Mouse (Mus musculus): ENCODE measurements around the gene Hnrnpul1.

The Hnrnpul1 gene

DNA sequence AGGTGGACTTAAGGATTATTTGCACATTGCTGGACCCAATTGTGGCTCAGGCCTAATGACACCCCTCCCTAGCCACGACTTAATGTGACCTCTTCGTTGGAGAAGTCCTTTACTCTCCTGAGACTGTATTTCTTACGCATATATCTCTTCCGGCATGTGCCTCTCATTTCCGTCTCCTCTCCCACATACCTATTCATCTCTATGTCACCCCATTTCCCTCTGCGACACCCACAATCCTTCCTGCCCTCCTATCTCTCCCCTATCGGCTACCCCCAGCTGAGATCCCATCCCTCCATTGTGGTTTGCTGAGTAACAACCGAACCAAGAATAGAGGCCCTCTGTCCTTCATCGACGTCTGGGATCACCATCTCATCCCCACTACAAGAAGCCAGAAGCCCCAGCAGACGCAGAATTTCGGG lies 64.9 kb downstream of the Hnrnpul1 start:
- no peak for DNase-seq (ENCODE audit: low read depth, low spot score)

DNA sequence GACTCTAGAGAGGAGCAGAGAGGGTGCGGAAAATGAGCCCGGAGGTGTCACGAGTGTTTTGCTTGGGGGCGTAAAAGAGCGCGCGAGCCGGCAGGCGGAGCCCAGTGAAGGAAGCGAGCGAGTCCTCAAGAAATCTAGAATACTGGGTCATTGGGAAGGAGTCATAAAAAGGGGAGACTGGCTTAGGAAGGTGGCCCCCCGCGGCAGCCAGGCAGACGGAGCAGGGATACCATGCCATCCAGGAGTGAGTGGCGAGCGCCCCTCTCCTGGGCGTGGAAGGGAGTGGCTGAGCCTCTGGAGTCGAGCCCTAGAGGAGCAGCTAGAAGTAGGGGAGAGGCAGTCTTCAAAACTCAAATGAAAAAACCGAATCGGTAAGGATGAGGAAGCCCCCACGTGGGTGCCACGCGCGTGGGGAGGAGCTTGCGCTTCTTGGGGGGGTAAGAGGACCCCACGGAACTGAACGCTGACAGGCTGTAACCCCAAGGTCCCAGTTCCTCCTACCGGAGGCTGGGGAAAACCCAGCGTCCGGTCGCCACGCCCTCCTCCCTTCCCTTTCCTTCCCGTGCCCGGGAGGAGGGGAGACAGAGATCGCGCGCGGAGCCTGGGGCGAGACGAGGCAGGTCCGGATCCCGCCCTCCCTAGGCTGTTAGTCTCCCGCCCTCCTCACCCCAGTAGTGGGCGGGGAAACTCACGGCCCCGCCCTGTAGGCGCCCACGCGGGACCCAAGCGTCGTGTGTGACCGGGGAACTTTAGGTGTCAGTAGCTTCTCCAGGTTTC lies 65.6 kb downstream of the Hnrnpul1 start:
- DNase-seq (ENCODE audit: low read depth, low spot score) = peak; percentile 70

DNA sequence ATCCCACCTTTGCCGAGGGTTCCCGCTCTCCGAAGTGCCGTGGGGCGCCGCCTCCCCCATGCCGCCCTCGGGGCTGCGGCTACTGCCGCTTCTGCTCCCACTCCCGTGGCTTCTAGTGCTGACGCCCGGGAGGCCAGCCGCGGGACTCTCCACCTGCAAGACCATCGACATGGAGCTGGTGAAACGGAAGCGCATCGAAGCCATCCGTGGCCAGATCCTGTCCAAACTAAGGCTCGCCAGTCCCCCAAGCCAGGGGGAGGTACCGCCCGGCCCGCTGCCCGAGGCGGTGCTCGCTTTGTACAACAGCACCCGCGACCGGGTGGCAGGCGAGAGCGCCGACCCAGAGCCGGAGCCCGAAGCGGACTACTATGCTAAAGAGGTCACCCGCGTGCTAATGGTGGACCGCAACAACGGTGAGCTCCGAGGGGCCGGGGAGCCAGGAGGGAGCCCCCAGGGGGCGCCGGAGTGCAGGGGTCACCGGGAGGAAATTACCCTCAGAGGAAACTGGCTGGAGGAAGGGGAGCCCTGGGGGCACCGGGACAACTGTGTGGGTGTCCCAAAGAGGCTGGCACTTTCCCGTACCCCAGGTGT lies 66.7 kb downstream of the Hnrnpul1 start:
- peak; percentile 30 for DNase-seq (ENCODE audit: low read depth, low spot score)

DNA sequence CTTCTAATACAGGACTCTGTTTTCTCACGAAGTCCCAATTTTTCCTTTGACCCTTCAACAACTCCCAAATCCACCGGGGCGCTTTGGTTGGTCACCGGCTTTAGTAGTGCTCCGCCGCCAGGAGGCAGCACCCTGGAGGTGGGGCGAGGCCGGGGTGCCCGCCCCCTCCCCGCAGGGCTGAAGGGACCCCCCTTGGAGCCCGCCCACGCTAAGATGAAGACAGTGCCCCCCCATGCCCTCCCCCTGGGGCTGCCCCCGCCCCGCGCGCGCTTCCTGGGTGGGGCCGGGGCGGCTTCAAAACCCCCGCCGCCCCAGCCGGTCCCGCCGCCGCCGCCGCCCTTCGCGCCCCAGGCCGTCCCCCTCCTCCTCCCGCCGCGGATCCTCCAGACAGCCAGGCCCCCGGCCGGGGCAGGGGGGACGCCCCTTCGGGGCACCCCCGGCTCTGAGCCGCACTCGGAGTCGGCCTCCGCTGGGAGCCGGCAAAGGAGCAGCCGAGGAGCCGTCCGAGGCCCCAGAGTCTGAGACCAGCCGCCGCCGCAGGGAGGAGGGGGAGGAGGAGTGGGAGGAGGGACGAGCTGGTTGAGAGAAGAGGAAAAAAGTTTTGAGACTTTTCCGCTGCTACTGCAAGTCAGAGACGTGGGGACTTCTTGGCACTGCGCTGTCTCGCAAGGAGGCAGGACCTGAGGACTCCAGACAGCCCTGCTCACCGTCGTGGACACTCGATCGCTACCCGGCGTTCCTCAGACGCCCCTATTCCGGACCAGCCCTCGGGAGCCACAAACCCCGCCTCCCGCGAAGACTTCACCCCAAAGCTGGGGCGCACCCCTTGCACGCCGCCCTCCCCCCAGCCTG lies 67.7 kb downstream of the Hnrnpul1 start, which contains the start of gene Tgfb1:
Tgfb1 (plus strand) TSS at position 323 of the 852 bp plus-strand sequence.
- peak; percentile 57 for DNase-seq (ENCODE audit: low read depth, low spot score)

DNA sequence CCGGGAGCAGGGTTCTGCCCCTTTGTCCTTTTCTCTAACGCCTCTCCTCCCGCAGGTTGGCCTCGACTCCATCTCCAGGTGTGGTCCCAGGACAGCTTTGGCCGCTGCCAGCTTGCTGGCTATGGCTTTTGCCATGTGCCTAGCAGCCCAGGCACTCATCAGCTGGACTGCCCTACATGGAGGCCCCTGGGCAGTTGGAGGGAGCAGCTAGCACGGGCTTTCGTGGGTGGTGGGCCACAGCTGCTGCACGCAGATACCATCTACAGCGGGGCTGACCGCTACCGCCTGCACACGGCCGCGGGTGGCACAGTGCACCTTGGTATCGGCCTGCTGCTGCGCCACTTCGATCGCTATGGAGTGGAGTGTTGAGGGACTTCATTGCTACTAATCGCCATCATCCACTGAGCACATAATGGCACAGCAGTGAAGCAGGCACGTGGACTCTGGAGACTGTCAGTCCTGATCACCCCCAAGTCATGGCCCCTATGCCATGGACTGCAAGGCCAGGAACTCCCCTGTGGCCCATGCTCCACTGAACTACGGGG lies 68.6 kb downstream of the Hnrnpul1 start:
- DNase-seq (ENCODE audit: low read depth, low spot score) = no peak

DNA sequence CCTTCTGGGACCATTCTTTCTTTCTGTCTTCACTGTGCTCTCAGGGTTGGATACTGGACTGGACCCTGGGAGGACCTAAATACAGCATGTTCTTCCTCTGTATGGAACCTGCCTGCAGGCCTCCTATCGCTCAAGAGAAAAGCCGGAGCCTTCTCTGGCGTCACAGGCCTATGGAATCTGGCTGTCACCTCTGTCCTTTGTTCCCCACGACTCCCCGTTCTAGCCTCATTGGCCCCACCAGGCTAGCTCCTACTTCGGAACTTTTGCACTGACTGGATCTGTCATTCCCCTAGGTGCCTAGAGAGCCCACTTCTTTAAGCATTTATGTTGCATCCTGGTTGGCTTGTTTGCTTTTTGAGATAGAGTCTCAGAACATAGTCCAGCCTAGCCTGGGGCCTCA lies 69.9 kb downstream of the Hnrnpul1 start:
- DNase-seq (ENCODE audit: low read depth, low spot score) = no peak

DNA sequence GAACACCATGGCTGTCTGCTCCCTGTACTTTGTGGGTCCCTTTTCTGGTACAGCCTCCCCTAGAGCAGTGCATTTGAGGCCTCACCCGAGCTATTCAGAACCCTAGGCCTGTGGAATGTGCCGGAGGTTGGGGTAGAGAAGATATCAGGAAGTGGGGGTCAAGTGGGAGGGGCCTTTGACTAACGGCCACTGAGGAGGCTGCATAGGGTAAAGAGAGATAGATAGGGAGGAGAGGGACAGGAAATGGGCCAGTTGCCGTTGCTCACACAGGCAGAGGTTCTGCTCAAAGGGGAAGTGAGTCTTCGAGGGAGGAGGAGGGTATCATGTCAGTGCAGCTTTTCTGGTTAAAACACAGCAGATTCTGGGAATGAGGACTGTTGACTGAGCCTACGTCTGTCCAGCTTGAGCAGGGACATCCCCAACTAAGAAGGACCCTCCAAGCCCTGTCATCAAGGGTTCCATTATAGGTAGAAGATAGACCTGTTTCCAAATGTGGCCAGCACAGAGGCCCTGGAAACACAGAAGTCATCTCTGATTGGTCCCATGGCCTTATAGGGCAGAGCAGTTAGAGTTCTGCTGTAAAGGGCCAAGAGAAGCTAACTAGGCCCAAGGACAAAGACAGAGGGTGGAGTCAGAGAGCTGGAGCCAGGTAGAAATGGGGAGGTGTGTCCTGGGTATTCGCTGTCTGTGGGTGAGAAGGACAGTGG lies 70.9 kb downstream of the Hnrnpul1 start:
- no peak for DNase-seq (ENCODE audit: low read depth, low spot score)

DNA sequence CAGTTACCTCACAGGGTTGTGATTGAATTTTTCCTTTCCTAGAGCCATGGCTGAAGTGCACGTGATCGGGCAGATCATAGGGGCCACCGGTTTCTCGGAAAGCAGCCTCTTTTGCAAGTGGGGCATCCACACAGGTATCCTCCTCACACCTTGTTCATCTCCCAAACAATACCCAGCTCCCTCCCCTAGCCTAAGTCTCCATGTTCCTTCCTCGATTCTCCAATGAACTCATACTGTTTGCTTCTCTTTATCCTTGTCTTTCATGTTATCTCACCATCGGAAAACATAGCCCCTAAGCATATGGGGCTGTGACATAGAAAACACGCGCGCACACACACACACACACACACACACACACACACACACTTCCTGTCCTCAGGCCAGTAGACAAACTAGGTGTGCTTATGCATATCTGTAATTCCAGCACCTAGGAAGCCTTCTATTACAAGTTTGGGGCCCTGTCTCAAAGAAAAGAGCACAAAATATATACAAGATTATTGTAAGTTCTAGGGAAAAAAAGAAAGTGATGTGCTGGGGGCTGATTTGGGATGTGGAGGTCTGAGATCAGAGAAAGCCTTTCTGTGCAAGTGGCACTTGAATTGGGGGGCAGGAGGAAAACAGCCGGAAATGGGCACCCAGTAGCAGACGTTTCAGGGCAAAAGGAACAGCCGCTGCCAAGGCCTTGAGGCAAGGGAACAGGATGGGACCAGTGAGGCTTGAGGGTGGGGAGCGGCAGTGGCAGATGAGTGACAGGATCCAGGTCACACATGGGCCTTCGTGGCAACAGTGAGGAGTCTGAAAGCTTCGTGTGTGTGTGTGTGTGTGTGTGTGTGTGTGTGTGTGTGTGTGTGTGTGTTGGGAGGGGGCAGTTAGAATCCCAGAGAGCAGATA lies 73.0 kb downstream of the Hnrnpul1 start:
- DNase-seq (ENCODE audit: low read depth, low spot score) = no peak

DNA sequence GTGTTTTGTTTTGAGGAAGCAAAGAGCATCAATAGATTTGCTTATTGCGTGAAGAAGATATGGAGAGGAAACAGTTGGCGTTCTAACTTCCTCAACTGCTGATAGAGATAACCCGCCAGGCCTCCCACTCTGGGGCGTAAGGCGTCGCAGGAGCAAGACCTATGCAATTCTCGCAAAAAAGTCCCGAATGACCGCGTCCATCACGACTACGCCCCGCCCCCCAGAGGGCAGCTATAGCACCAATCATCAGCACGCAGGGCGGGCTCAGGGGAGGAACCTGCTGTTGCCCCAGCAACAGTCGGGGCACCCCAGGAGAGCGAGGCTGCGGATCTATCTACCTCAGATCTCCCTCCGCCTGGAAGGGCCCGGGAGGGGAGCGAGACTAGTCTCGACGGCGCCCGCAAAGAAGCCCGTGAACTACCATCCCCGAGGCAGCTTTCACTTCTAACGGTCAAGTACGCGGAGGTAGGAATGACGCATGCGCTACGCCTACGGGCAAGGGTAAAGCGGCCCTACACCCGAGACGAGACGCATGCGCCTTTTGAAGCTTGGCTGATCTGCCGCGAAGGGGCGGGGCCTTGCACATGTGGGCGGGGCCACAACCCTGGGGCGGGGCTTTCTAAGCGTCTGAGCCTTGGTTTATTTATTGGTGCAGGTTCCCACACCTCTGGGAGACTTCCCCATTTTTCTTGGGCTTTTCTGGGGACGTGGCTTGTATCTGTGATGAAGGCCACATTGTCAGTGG lies 73.9 kb downstream of the Hnrnpul1 start, which contains the start of gene B9d2:
B9d2 (plus strand) TSS at position 267 of the 745 bp plus-strand sequence.
- peak; percentile 96 for DNase-seq (ENCODE audit: low read depth, low spot score)

DNA sequence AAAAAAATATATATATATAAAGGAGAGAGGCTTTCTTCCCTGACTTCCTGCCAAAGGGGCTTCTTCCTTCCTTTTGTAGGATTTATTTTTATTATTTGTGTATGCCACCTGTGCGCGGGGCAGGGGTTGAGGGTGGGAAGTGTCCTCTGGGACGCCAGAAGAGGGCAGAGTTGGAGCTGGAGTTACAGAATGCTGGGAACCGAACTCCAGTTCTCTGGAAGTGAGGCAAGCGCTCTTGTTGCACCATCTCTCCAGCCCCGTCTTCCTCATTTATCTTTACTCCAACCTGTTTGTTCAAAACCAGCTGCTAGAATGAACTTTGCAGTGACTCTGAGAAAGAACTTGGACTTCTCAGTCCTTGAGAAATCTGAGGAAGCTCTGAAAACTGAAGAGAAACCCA lies 74.6 kb downstream of the Hnrnpul1 start:
- peak; percentile 58 for DNase-seq (ENCODE audit: low read depth, low spot score)

DNA sequence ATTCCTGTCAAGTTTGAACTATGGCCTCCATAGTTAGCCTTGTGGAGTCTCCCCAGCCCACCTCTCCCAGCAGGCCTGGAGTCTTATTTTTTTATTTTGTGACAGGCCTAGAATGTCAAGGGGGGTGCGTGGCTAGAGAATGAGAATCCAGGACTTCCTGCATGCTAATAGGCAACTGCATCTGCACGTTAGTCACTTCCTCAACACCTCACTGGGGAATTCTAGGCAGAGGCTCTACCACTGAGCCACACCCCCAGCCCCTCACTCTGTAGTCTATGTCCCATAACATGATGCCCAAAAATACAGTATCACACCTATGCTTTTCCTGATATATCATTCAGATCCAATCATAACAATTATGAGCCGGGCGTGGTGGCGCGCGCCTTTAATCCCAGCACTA lies 77.5 kb downstream of the Hnrnpul1 start:
- DNase-seq (ENCODE audit: low read depth, low spot score) = no peak

DNA sequence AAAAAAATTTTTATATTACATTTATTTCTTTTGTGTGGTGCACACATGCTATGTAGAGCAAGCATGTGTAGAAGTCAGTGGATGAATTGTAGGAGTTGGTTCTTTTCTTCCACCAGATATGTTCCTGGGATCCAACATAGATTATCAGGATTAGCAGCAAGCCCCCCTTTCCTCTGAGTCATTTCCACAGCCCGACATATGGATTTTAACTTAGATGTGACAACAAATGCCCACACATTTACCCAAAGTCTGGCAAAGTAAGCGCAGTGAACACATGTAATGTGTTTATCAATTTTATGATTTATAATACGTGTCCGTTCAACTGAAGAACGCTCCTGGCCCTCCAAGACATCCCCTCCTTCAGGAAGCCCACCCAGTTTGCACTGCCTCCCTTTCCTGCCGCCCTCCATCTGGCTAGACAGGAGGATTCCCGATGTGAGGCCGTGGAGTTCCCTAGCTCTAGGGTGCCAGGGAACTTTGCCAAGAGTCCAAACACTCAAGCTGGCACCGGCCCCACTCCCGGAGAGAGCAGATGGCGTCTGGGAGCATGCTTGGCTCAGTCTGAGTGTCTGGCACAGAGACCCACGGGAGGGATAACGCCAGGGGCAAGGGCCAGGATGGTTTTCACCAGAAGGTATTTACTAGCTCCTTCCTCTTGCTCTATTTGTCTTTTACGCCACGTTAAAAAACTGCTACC lies 78.3 kb downstream of the Hnrnpul1 start:
- DNase-seq (ENCODE audit: low read depth, low spot score) = peak; percentile 25

DNA sequence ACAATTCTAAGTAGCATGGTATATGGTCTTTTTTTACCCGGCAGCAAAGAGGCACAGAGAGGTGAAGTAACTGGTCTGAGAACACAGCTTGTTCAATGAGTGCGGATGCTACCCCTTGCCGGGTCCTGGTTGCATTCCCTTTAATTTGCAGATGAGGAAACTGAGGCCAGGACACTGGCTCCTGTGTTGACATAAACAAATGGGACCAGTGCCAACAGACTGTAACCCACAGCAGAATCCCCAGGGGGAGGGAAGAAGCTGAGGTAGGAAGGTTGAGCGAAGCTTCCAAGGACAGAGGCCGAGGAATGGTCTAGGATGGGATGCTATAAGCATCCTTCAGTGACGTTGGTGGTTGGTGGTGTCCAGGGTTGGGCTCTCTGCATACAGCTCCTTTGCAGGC lies 79.2 kb downstream of the Hnrnpul1 start:
- no peak for DNase-seq (ENCODE audit: low read depth, low spot score)

DNA sequence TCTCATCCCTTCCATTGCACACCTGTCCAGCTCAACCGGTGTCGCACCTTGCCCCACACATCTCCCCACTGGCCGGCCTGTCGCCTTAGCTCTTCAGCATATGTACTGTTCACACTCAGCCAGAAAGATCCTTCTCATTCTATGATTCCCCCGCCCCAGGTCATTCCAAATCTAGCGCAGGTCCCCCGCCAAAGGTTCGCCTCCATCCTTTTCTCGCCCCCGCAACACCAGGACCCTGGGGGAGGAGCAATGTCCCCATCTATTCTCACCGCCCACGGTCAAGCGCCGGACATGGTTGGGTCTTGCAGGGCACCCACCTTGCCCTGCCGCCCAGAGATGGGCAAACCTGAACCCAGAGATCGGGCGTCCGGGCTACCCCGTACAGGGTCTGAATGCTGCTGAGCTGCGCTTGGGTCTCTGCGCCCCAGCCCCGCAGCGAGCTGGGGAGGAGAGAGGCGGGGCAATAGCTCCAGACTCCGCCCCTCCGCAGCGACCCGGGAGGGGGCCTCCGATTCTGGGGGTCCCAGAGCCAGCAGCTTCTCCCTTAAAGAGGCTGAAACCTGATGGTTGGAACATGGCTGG lies 79.7 kb downstream of the Hnrnpul1 start, which contains the start of gene Tmem91:
Tmem91 (minus strand) TSS at position 448 of the 582 bp plus-strand sequence.
- no peak for DNase-seq (ENCODE audit: low read depth, low spot score)

DNA sequence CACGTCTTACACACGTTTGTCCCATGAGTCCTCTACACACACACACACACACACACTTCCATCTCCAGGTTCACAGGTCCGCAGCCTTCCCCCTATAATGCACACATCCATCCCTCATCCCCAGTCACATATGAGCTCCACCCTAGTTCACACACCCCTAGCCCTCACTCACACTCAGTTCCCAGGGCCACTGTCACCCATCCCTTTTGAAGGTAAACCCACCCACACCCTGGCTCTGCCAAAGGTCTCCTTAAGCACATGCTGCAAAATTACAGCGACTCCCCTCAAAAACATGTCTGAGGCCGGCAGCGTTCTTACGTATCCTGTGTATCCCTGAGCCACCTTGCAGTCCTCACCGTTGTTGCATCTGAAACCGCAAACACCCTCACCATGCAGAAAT lies 80.3 kb downstream of the Hnrnpul1 start:
- DNase-seq (ENCODE audit: low read depth, low spot score) = no peak

DNA sequence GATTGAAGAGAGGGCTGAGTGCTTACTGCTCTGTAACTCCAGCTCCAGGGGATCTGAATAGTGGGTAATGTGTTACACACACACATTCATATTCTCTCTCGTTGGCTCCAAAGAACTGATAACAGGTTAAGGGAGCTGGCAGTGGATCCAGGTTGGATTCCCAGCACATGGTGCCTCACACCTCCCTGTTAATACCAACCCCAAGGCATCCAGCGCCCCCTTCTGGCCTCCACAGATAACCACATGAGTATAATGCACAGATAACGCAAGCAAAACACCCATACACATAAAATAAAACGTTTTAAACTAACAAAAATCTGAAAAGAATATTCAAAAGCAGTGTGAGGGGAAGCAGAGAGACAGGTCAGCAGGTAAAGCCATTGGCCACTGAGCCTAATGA lies 82.1 kb downstream of the Hnrnpul1 start:
- no peak for DNase-seq (ENCODE audit: low read depth, low spot score)

DNA sequence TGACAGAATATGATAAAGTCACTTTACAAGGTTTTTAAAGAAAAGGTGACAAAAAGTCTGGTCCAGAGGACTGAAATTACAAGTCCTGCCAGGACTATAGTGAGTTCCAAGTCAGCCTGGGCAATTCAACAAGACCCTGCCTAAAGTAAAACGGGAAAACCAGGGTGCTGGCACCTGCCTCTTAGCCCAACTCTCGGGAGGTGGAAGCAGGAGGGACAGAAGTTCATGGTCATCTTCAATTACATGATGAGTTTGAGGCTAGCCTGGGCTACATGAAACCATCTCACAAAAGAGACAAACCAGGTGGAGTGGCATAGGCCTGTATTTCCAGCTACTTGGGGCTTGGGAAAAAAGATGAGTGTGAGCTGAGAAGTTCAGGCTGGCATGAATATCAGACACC lies 82.9 kb downstream of the Hnrnpul1 start:
- DNase-seq (ENCODE audit: low read depth, low spot score) = no peak
